Mouse (Mus musculus): ENCODE results near the gene Tmppe. TPM values are rescaled to one million over a fixed set of nuclear protein-coding genes. Genes with fewer than 3 reads are reported as not detected.

The Tmppe gene
- polyA plus RNA-seq, 1 experiment, result 11.4 TPM

DNA sequence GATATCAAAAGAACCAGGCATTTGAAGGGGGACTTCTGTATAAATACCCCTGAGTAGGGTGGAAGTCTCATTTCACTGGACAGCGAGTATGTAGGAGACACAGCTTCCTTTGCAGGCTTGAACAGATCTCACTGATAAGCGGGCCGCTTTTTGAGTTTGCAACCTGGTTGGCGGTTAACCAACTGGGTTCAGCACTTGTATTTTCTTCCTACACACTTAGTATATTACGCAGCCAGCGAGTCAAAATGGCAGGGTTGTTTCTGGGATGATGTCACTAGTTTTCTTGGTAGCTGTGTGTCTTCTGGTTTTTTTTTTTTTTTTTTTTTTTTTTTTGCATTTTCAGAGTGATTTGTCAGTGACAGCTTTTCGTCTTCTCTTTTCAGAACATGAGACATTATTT lies 20.9 kb downstream of the Tmppe start:
- WGBS, result 89% methylated on average over 7 of the region's 7 CpGs

DNA sequence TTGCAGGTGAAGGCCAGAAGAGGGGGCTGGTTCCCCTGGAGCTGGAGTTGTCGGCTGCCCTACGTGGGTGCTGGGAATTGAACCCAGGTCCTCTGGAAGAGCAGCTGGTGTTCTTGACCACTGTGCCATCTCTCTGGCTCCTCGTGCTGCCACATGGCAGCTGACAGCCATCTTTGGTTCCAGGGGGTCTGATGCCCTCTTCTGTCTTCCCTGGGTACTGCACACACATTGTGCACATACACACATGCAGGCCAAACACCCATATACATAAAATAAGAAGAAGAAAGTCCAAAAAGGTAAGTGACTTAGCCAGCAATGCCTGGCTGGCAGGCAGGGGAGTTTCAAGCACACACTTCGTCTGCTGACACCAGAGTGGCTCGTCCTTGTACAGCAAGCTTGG lies 24.7 kb downstream of the Tmppe start:
- H3K4me3 ChIP-seq (ENCODE audit: insufficient read depth, low read depth, low read length), result no peak overlapping the region
- no peak overlapping the region for H3K27ac ChIP-seq (ENCODE audit: insufficient read depth, low read depth, low read length)
- WGBS, result 98% methylated on average over 5 of the region's 5 CpGs
- no peaks in the 10 kb centered on the region; the same call in 1 of the 2 replicates for H3K36me3 ChIP-seq (ENCODE audit: control insufficient read depth, insufficient read depth, low read length)
- H3K27me3 ChIP-seq (replicated peaks; ENCODE audit: control insufficient read depth, insufficient read depth, low read length), result no peaks in the 10 kb centered on the region
- no peak for DNase-seq
- TF ChIP-seq CTCF (conservative IDR thresholded peaks at IDR 0.05; ENCODE audit: insufficient read depth, insufficient read length, low read depth, low read length) (no peak), POLR2A (IDR thresholded peaks at IDR 0.05; ENCODE audit: low read depth, low read length) (no peak)
- no peaks in the 10 kb centered on the region for H3K4me1 ChIP-seq (ENCODE audit: control insufficient read depth, insufficient read depth, low read length)

More for the DNA sequence above, 20.9 kb downstream of the Tmppe start:
- TF ChIP-seq CTCF (conservative IDR thresholded peaks at IDR 0.05; ENCODE audit: insufficient read depth, insufficient read length, low read depth, low read length), result no peak
- TF ChIP-seq POLR2A (IDR thresholded peaks at IDR 0.05; ENCODE audit: low read depth, low read length), result no peak
- no peaks in the 10 kb centered on the region for H3K27me3 ChIP-seq (replicated peaks; ENCODE audit: control insufficient read depth, insufficient read depth, low read length)
- DNase-seq, result no peak
- H3K4me1 ChIP-seq (ENCODE audit: control insufficient read depth, insufficient read depth, low read length), result peaks cover 7% of the 10 kb centered on the region; the same call in 1 of the 2 replicates
- H3K27ac ChIP-seq (ENCODE audit: insufficient read depth, low read depth, low read length), result no peak overlapping the region
- H3K4me3 ChIP-seq (ENCODE audit: insufficient read depth, low read depth, low read length), result no peak overlapping the region
- no peaks in the 10 kb centered on the region; the same call in 1 of the 2 replicates for H3K36me3 ChIP-seq (ENCODE audit: control insufficient read depth, insufficient read depth, low read length)

DNA sequence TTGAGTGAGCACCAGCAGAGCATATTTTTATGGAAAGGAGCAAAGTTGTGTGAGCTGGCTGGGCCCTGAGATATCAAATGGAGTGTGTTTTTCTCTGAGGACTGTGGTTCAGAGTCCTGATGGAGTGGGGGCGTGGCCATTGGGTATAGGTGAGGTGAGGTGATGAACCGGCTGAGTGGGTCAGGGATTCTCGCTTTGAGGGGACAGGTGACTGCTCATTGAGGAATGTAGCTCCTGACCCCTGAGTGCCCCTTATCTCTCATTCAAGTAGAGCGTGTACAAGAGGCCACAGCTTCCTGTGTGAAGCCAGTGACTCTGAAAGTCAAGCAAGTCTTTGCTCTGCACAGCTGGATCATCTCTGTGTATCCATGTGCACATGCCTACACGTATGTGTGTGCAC lies 25.3 kb downstream of the Tmppe start:
- Histone ChIP-seq H3K36me3 (ENCODE audit: control insufficient read depth, insufficient read depth, low read length) (no peaks in the 10 kb centered on the region; the same call in 1 of the 2 replicates), H3K4me1 (ENCODE audit: control insufficient read depth, insufficient read depth, low read length) (no peaks in the 10 kb centered on the region), H3K4me3 (ENCODE audit: insufficient read depth, low read depth, low read length) (no peak overlapping the region), H3K27me3 (replicated peaks; ENCODE audit: control insufficient read depth, insufficient read depth, low read length) (no peaks in the 10 kb centered on the region), H3K27ac (ENCODE audit: insufficient read depth, low read depth, low read length) (no peak overlapping the region)
- TF ChIP-seq POLR2A (IDR thresholded peaks at IDR 0.05; ENCODE audit: low read depth, low read length) (no peak), CTCF (conservative IDR thresholded peaks at IDR 0.05; ENCODE audit: insufficient read depth, insufficient read length, low read depth, low read length) (no peak)
- DNase-seq, result no peak
- 55% methylated on average over 5 of the region's 5 CpGs for WGBS

DNA sequence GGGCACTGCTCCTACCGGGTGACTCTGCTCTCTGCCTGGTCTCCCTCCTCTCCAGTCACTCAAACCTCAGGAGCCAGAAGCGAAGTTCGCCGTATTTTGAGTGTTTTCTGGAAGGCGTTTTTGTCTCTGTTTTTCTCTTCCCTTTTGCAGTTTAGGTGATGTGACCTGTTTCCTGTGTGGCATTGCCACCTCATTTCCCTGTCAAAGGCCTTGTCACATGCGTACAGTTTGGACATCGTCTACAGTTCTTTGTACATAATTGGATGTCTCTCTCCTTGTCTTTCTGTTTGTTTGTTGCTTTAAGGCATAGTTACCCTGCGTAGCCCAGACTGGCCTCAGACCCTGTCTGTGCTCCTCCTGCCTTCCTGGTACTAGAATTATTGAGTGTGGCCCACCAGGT lies 26.5 kb downstream of the Tmppe start:
- H3K4me3 ChIP-seq (ENCODE audit: insufficient read depth, low read depth, low read length), result no peak overlapping the region
- no peaks in the 10 kb centered on the region for H3K27me3 ChIP-seq (replicated peaks; ENCODE audit: control insufficient read depth, insufficient read depth, low read length)
- no peak for DNase-seq
- no peak overlapping the region for H3K27ac ChIP-seq (ENCODE audit: insufficient read depth, low read depth, low read length)
- whole genome bisulfite sequencing, result 85% methylated on average over 8 of the region's 8 CpGs
- no peaks in the 10 kb centered on the region for H3K4me1 ChIP-seq (ENCODE audit: control insufficient read depth, insufficient read depth, low read length)
- no peaks in the 10 kb centered on the region; the same call in 1 of the 2 replicates for H3K36me3 ChIP-seq (ENCODE audit: control insufficient read depth, insufficient read depth, low read length)
- TF ChIP-seq CTCF (conservative IDR thresholded peaks at IDR 0.05; ENCODE audit: insufficient read depth, insufficient read length, low read depth, low read length) (no peak), POLR2A (IDR thresholded peaks at IDR 0.05; ENCODE audit: low read depth, low read length) (no peak)

DNA sequence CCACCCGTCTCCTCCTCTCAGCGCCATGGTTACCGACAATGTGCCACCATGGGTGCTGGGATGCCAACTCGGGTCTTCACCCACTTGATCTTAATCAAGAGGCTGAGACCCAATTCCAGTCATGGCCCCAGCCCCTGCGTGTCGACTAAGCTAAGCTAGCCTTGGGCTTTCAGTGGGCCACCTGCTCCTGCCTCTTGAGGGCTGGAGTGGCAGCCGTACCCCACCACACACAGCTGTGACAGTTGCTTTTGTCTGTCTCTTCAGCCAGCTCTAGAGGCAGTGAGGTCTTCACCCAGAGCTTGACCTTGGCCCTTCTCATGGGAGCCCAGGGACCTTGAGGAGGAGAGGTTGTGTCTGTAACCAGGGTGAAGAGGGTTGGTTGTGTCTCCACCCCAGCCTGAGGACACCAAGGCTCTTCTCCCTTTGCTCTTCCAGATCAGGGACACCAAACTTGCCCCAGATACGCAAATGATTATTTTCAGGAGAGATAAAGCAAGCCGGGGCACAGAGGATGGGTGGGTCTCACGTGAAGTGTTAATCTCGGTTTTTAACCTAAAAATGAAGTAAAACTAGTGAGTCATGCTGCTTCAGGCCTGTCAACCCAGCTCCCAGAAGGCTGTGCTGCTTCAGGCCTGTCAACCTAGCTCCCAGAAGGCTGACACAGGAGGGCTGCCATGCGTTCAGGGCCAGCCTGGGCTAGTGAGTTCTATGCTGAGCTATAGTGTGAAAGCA lies 27.4 kb downstream of the Tmppe start:
- Histone ChIP-seq H3K27me3 (replicated peaks; ENCODE audit: control insufficient read depth, insufficient read depth, low read length) (no peaks in the 10 kb centered on the region), H3K36me3 (ENCODE audit: control insufficient read depth, insufficient read depth, low read length) (no peaks in the 10 kb centered on the region; the same call in 1 of the 2 replicates)
- 89% methylated on average over 12 of the region's 12 CpGs for WGBS

DNA sequence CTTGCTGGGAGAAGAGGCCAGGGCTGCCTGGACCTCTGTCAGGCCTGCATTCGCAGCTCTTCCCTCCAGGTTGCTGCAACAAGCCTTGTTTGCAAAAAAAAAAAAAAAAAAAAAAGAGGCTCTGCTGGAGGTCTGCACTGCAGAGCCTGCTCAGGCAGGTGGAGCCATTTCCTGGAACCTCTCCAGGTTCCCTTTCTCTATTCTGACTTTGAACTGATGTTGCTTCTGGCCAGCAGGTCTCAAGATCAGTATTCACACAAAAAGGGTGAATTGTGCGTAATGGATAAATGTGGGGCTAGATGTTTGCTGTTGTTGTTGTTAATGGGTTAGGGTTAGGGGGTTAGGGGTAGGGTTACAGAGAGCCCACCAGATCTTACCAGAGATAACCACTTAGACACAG lies 34.8 kb downstream of the Tmppe start:
- peak; percentile 57 for DNase-seq
- H3K36me3 ChIP-seq (ENCODE audit: control insufficient read depth, insufficient read depth, low read length), result peaks cover 3% of the 10 kb centered on the region; the same call in 1 of the 2 replicates
- WGBS, result 42% methylated on average over 2 of the region's 2 CpGs
- H3K4me3 ChIP-seq (ENCODE audit: insufficient read depth, low read depth, low read length), result no peak overlapping the region
- no peaks in the 10 kb centered on the region for H3K27me3 ChIP-seq (replicated peaks; ENCODE audit: control insufficient read depth, insufficient read depth, low read length)
- TF ChIP-seq CTCF (conservative IDR thresholded peaks at IDR 0.05; ENCODE audit: insufficient read depth, insufficient read length, low read depth, low read length) (no peak; the same call in 1 of the 2 replicates), POLR2A (IDR thresholded peaks at IDR 0.05; ENCODE audit: low read depth, low read length) (no peak)
- H3K4me1 ChIP-seq (ENCODE audit: control insufficient read depth, insufficient read depth, low read length), result no peaks in the 10 kb centered on the region
- no peak overlapping the region for H3K27ac ChIP-seq (ENCODE audit: insufficient read depth, low read depth, low read length)

More for the DNA sequence above, 27.4 kb downstream of the Tmppe start:
- Histone ChIP-seq H3K4me3 (ENCODE audit: insufficient read depth, low read depth, low read length) (no peak overlapping the region), H3K4me1 (ENCODE audit: control insufficient read depth, insufficient read depth, low read length) (no peaks in the 10 kb centered on the region), H3K27ac (ENCODE audit: insufficient read depth, low read depth, low read length) (no peak overlapping the region)
- no peak for DNase-seq
- TF ChIP-seq CTCF (conservative IDR thresholded peaks at IDR 0.05; ENCODE audit: insufficient read depth, insufficient read length, low read depth, low read length), result no peak
- no peak for TF ChIP-seq POLR2A (IDR thresholded peaks at IDR 0.05; ENCODE audit: low read depth, low read length)

DNA sequence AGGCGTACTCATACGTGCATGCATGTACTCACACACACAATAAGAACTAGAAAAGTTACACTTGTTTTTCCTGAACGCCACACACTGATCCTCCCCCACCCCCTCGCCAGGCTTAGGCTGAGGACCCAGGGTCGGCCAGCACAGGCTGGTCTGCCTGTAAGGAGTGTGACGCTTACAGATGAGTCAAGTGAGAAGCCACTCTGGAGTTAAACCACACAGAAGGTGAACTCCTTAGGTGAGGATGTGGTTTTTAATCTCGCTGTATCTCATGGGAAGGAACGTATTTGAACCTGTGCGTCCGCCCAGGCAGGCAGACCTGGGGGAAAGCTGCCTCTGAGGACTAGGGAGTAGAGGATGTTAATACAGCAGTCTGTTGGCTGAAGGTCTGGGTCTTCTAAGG lies 39.6 kb downstream of the Tmppe start:
- WGBS, result 87% methylated on average over 10 of the region's 10 CpGs
- H3K27ac ChIP-seq (ENCODE audit: insufficient read depth, low read depth, low read length), result no peak overlapping the region
- no peak for DNase-seq
- no peaks in the 10 kb centered on the region for H3K27me3 ChIP-seq (replicated peaks; ENCODE audit: control insufficient read depth, insufficient read depth, low read length)
- H3K4me3 ChIP-seq (ENCODE audit: insufficient read depth, low read depth, low read length), result no peak overlapping the region
- H3K36me3 ChIP-seq (ENCODE audit: control insufficient read depth, insufficient read depth, low read length), result peaks cover 1% of the 10 kb centered on the region; the same call in 1 of the 2 replicates
- no peaks in the 10 kb centered on the region for H3K4me1 ChIP-seq (ENCODE audit: control insufficient read depth, insufficient read depth, low read length)
- TF ChIP-seq POLR2A (IDR thresholded peaks at IDR 0.05; ENCODE audit: low read depth, low read length) (no peak), CTCF (conservative IDR thresholded peaks at IDR 0.05; ENCODE audit: insufficient read depth, insufficient read length, low read depth, low read length) (no peak)

Measured in kidney, adult 2 months (tissue).